Mouse (Mus musculus) gastrocnemius, postnatal 4 days (tissue): ENCODE measurements around the gene Mesp2. TPM values are rescaled to one million over a fixed set of nuclear protein-coding genes. Genes with fewer than 3 reads are reported as not detected.

Experiments
- DNase-seq, 2 experiments: peaks; one replicate each; pipeline ENCODE4 v3.0.0; 2021 to 2022; ENCODE audit warnings: low spot score in 2 of 2, mixed read lengths in 2 of 2
- total RNA-seq, 2 experiments: library from RNA; stranded (reverse); gene quantifications; 2 replicates each; pipeline ENCODE4 v1.2.3; 2021

Gene Mesp2
- total RNA-seq, 2 experiments from 2014 or later, result 0.18 to 0.37 TPM

- no peak for DNase-seq
Observed at GRCm38 (mm10) chr7:79860811-79861210, 50.3 kb downstream of the Mesp2 start, which contains the start of gene Anpep. Gene Anpep, minus strand, starts transcription at chr7:79861059.

DNA sequence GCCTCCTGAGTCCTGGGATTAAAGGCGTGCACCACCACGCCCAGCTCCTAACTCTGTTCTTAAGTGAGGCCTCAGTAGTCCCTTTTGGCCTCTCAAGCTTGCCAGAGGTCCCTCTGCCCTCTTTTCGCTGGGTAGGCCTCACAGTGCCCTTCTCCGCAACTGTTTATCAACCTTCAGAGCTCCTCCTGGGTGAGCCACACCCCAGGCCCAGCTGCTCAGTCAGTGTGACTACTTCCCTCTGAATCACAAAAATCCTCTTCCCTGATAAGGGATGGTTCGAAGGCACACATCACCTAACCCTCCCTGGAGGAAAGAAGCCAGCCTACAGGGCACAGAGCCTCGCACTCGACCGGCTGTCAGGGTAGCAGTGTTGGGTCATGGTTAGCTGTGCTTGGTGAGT, 51.3 kb downstream of the Mesp2 start:
- no peak for DNase-seq

Other genes with a start within 250 kb of the Mesp2 start
- not detected for gene Rhcg, start 193.1 kb upstream of the Mesp2 start, total RNA-seq
- 1 to 10 TPM; 4.7 to 5.0 TPM for gene Ticrr, start 150.5 kb upstream of the Mesp2 start, total RNA-seq
- gene Kif7, start 95.0 kb upstream of the Mesp2 start, total RNA-seq, result 1 to 10 TPM; 4.8 to 6.0 TPM
- gene Plin1, start 77.8 kb upstream of the Mesp2 start, total RNA-seq, result 10 to 100 TPM; 26.6 to 62.1 TPM
- 1 to 10 TPM; 2.6 to 4.2 TPM for gene Pex11a, start 67.6 kb upstream of the Mesp2 start, total RNA-seq
- gene Wdr93, start 67.6 kb upstream of the Mesp2 start, total RNA-seq, result under 1 TPM; 0.20 to 0.67 TPM
- not detected for gene Mesp1, start 16.9 kb upstream of the Mesp2 start, total RNA-seq
- 10 to 100 TPM; 26.4 to 28.8 TPM for gene Anpep, start 50.3 kb downstream of the Mesp2 start, total RNA-seq
- gene Ap3s2, start 109.9 kb downstream of the Mesp2 start, total RNA-seq, result 10 to 100 TPM; 20.2 to 22.7 TPM
- 10 to 100 TPM; 13.1 to 13.7 TPM for gene Arpin, start 124.6 kb downstream of the Mesp2 start, total RNA-seq
- 10 to 100 TPM; 17.5 to 18.1 TPM for gene Zfp710, start 214.1 kb downstream of the Mesp2 start, total RNA-seq